Mouse (Mus musculus) olfactory bulb, adult 2 months (tissue): ENCODE measurements around the gene Rhot1.

Source experiments
- CTCF ChIP-seq: fragments of 200-500 bp; IDR thresholded peaks from 2 replicates; pipeline ENCODE4 v1.5.1; 2012; ENCODE audit warnings: low read depth, mild to moderate bottlenecking, low read length, moderate library complexity; ENCODE audit not compliant: insufficient read depth
- POLR2A ChIP-seq: fragments of 200-500 bp; IDR thresholded peaks from 2 replicates; pipeline ENCODE4 v1.6.1; 2012; ENCODE audit warnings: mild to moderate bottlenecking, low read depth, low read length, moderate library complexity; ENCODE audit not compliant: insufficient read depth

- no peak for TF ChIP-seq CTCF
- TF ChIP-seq POLR2A: no peak
Measured at GRCm38 (mm10) chr11:80204037-80204436, 4.8 kb upstream of the Rhot1 start.
